Mouse (Mus musculus) heart, embryonic 12.5 days (tissue): ENCODE measurements around the gene Hand1. TPM values are rescaled to one million over a fixed set of nuclear protein-coding genes. Genes with fewer than 3 reads are reported as not detected.
"Not testable (repeated sequence)": the region's sequence is repeated elsewhere in the genome, so short reads cannot be mapped to it uniquely, and the experiment has no call there.

ENCODE experiments used
- ATAC-seq: fragments of 200-750 bp; cut with Nextera tagmentation; 2 replicates; pipeline ENCODE4 v1.8.0; 2017; ENCODE audit warnings: moderate TSS enrichment, moderate library complexity; ENCODE audit not compliant: insufficient number of reproducible peaks, low FRiP score
- H3K27ac ChIP-seq: fragments of 300-500 bp; sonication (generic); 2 replicates; pipeline ENCODE4 v1.5.1; 2016; ENCODE audit warnings: mild to moderate bottlenecking, moderate library complexity; ENCODE audit not compliant: poor library complexity, severe bottlenecking
- H3K27me3 ChIP-seq: fragments of 300-500 bp; sonication (generic); replicated peaks from 2 replicates; pipeline ENCODE4 v1.6.1; 2016; ENCODE audit warnings: mild to moderate bottlenecking, moderate library complexity
- H3K36me3 ChIP-seq: fragments of 300-500 bp; sonication (generic); 2 replicates; pipeline ENCODE4 v1.6.1; 2016; ENCODE audit warnings: mild to moderate bottlenecking, moderate library complexity
- H3K4me1 ChIP-seq: fragments of 300-500 bp; sonication (generic); replicated peaks from 2 replicates; pipeline ENCODE4 v1.6.1; 2016; ENCODE audit warnings: mild to moderate bottlenecking
- H3K4me2 ChIP-seq: fragments of 300-500 bp; sonication (generic); 2 replicates; pipeline ENCODE4 v1.6.1; 2016; ENCODE audit warnings: mild to moderate bottlenecking, moderate library complexity
- H3K4me3 ChIP-seq: fragments of 300-500 bp; sonication (generic); 2 replicates; pipeline ENCODE4 v1.5.1; 2016; ENCODE audit warnings: mild to moderate bottlenecking
- H3K9ac ChIP-seq: fragments of 300-500 bp; sonication (generic); 2 replicates; pipeline ENCODE4 v1.6.1; 2016; ENCODE audit warnings: mild to moderate bottlenecking, moderate library complexity
- H3K9me3 ChIP-seq: fragments of 300-500 bp; sonication (generic); replicated peaks from 2 replicates; pipeline ENCODE4 v1.6.1; 2016; ENCODE audit warnings: mild to moderate bottlenecking, moderate library complexity
- WGBS: fragments of 180-500 bp; shearing (Covaris S2); methylation state at CpG from one replicate; pipeline ENCODE4 v1.1.7; 2016; 5-methylcytosine and 5-hydroxymethylcytosine counted together
- polyA plus RNA-seq: library from polyadenylated mRNA; unstranded; fragments of >200 nt; fragmentation: Nextera tagmentation; extraction: Ambion mirVana; gene quantifications from 2 replicates; pipeline ENCODE4 v1.2.1, GENCODE M21; 2016

Hand1 gene
- polyA plus RNA-seq, 1 experiment from 2014 or later = 62.0 TPM

- WGBS = 87% methylated on average over 2 of the region's 2 CpGs
- not testable (repeated sequence) for H3K4me2 ChIP-seq, H3K9ac ChIP-seq, ATAC-seq, H3K36me3 ChIP-seq, H3K4me3 ChIP-seq, H3K9me3 ChIP-seq, H3K27ac ChIP-seq
- peaks cover 43% of the 10 kb centered on the region for H3K4me1 ChIP-seq
- peaks cover 13% of the 10 kb centered on the region; the same call in 1 of the 2 replicates for H3K27me3 ChIP-seq
Observed at GRCm38 (mm10) chr11:57823159-57823558, 9.5 kb downstream of the Hand1 start.

DNA sequence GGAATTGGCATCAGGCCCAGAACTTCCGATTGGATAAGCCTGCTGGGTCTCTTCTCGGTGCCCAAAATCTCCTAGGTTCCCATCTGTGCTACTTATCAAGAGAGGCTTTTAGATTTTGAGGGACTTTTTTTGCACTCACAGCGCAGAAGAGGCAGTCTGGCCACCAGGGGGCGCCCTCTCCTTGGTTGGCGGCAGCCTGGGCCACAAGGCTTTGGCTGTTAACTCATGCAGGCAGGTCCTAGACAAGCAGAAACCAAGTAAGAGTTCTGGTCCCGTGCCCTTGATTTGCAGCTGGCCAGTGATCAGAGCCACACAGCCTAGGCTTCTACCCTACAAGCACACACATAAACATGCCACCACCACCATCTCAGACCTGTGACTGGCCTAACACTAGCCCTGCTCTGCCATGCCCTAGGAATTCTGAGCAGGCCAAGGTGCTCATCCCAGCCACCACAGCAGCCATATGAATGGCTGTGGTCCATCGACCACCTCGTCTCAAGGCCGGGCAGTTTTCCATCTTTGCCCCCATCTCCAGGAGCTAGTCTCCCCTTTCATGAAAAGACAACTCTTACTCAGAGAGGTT, 12.5 kb downstream of the Hand1 start:
- H3K27me3 ChIP-seq = no peaks in the 10 kb centered on the region; the same call in 1 of the 2 replicates
- H3K27ac ChIP-seq = peak overlapping the region; percentile 45
- H3K4me3 ChIP-seq = no peak overlapping the region
- 22% methylated on average over 9 of the region's 9 CpGs for WGBS
- H3K9ac ChIP-seq = no peak overlapping the region
- H3K4me2 ChIP-seq = no peak overlapping the region
- H3K36me3 ChIP-seq = no peaks in the 10 kb centered on the region; the same call in 1 of the 2 replicates
- H3K4me1 ChIP-seq = peaks cover 27% of the 10 kb centered on the region
- H3K9me3 ChIP-seq = 0 out of 2 replicates have a peak, but pooled peaks cover 3% of the 10 kb centered on the region
- peak; percentile 49; the same call in 1 of the 2 replicates for ATAC-seq

DNA sequence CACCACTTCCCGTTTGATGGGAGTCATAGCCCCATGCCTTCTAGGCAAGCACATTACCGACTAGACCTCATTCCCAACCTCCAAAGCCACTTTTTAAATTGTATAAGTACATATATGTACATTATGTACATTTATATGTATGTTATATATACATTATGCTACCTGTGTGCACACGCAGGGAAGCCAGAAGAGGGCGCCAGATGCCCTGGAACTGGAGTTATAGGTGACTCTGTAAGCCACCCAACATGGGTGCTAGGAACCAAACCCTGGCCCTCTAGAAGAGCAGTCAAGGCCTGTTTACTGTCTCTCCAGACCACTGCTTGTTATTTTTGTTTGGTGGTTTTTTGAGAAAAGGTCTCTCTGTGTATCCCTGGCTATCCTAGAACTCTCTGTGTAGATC, 14.4 kb downstream of the Hand1 start:
- no peaks in the 10 kb centered on the region; the same call in 1 of the 2 replicates for H3K36me3 ChIP-seq
- no peak overlapping the region for H3K4me3 ChIP-seq
- no peak overlapping the region for H3K9ac ChIP-seq
- no peak overlapping the region for H3K27ac ChIP-seq
- H3K9me3 ChIP-seq = 0 out of 2 replicates have a peak, but pooled peaks cover 3% of the 10 kb centered on the region
- ATAC-seq = no peak
- no peaks in the 10 kb centered on the region for H3K27me3 ChIP-seq
- H3K4me1 ChIP-seq = peaks cover 34% of the 10 kb centered on the region
- no peak overlapping the region for H3K4me2 ChIP-seq
- 78% methylated on average over 4 of the region's 4 CpGs for WGBS

DNA sequence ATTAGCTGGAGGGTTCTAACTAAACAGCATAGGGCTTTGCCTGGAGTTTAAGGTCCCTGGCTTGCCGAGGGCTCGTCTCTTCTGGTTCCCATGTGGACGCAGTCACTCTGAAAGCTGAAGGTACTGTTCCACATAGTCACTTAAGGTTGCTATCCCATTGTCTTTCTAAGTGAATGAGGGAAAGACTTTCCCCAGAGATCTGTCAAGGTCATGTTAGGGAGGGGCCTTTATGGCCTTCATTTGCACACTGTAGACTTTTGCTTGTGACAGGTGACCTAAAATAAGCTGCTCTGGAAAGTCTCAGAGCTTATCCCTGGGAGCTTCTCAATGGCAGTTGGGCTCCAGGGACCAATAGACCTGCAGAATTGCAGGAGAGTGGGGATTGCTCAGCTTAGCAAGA, 19.0 kb downstream of the Hand1 start:
- Histone ChIP-seq H3K27me3 (no peaks in the 10 kb centered on the region), H3K4me3 (no peak overlapping the region), H3K36me3 (peaks cover 43% of the 10 kb centered on the region), H3K4me2 (no peak overlapping the region), H3K27ac (0 out of 2 replicates have a peak overlapping the region, but pooled peaks have one; percentile 32), H3K9ac (no peak overlapping the region), H3K9me3 (0 out of 2 replicates have a peak, but pooled peaks cover 3% of the 10 kb centered on the region), H3K4me1 (peaks cover 14% of the 10 kb centered on the region; the same call in 1 of the 2 replicates)
- 80% methylated on average over 3 of the region's 3 CpGs for WGBS
- ATAC-seq = no peak

DNA sequence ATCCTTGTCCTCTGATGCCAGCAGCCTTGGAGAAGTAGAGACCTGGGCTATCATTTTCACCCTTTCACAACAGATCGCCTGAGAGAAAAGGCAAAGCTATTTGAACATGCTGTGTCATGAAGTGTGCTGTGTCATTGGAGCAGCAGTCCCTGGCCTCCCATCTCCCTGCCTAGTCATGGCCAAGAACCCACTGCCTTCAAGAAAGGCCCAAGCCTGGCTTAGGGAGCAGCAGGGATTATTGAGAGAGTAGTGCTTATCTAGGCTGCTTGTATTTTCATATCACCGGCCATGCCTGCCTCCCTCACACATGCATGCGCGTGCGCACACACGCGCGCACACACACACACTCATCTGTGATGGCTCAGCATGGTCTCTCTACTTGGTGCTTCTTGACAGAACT, 20.4 kb downstream of the Hand1 start:
- no peak overlapping the region for H3K27ac ChIP-seq
- 85% methylated on average over 8 of the region's 8 CpGs for WGBS

DNA sequence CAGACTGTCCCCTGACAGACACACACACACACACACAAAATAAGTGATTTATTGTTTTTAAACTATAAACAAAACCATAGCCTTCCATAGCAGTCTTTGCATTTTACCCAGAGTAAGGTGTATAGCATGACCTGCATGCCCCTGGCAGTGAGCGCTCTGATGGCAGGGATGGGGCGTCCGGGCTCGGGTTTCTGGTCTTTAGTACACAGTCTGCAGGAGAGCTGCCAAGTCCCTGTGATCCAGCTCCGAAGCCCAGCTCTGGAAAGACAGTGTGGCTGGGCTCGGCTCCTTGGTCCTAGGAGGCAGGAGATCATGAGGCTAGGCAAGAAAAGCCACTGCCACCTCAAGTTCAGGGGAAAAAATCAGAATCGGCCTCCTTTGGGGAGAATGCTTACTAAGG, 21.6 kb downstream of the Hand1 start:
- no peak for ATAC-seq
- H3K9ac ChIP-seq = no peak overlapping the region

More for the DNA sequence above, 20.4 kb downstream of the Hand1 start:
- Histone ChIP-seq H3K27me3 (no peaks in the 10 kb centered on the region), H3K9ac (no peak overlapping the region), H3K9me3 (no peaks in the 10 kb centered on the region), H3K4me2 (no peak overlapping the region), H3K4me1 (peaks cover 21% of the 10 kb centered on the region), H3K4me3 (no peak overlapping the region), H3K36me3 (peaks cover 56% of the 10 kb centered on the region)
- ATAC-seq = peak; percentile 92

DNA sequence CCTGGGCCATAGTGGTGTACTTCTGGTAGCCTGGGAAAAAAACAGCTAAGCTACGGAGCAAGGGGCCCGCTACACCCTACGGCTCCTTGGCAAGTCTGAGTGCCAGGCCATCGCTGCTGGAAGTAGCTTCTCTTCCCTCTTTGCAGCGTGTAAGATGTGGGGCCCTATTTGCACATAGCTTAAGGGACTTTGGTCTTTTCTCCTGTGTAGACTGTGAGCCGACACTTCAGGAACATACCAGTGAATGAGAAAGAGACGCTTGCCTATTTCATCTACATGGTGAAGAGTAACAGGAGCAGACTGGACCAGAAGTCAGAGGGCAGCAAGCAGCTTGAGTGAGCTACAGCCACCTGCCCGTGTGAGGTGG, 22.9 kb downstream of the Hand1 start:
- peaks cover 56% of the 10 kb centered on the region for H3K36me3 ChIP-seq
- H3K27me3 ChIP-seq = no peaks in the 10 kb centered on the region
- no peaks in the 10 kb centered on the region for H3K9me3 ChIP-seq
- no peak overlapping the region for H3K4me2 ChIP-seq
- WGBS = 90% methylated on average over 8 of the region's 8 CpGs
- no peak overlapping the region for H3K27ac ChIP-seq
- H3K4me1 ChIP-seq = peaks cover 29% of the 10 kb centered on the region
- no peak for ATAC-seq
- H3K4me3 ChIP-seq = no peak overlapping the region
- no peak overlapping the region for H3K9ac ChIP-seq

More for the DNA sequence above, 21.6 kb downstream of the Hand1 start:
- Histone ChIP-seq H3K27ac (no peak overlapping the region), H3K4me1 (peaks cover 29% of the 10 kb centered on the region), H3K4me3 (no peak overlapping the region), H3K4me2 (no peak overlapping the region), H3K36me3 (peaks cover 56% of the 10 kb centered on the region), H3K9me3 (no peaks in the 10 kb centered on the region), H3K27me3 (no peaks in the 10 kb centered on the region)
- WGBS = 87% methylated on average over 7 of the region's 7 CpGs

GRCm38 (mm10) chr11:57809017-57809731, 23.4 kb downstream of the Hand1 start:
- H3K27me3 ChIP-seq = no peaks in the 10 kb centered on the region
- 93% methylated on average over 17 of the region's 17 CpGs for WGBS
- no peak overlapping the region for H3K9ac ChIP-seq
- H3K4me2 ChIP-seq = no peak overlapping the region
- no peaks in the 10 kb centered on the region for H3K9me3 ChIP-seq
- H3K4me1 ChIP-seq = peaks cover 28% of the 10 kb centered on the region
- no peak for ATAC-seq
- peaks cover 56% of the 10 kb centered on the region for H3K36me3 ChIP-seq
- H3K4me3 ChIP-seq = no peak overlapping the region
- no peak overlapping the region for H3K27ac ChIP-seq

GRCm38 (mm10) chr11:57805047-57805446, 27.6 kb downstream of the Hand1 start:
- Histone ChIP-seq H3K9ac (no peak overlapping the region), H3K9me3 (no peaks in the 10 kb centered on the region), H3K27me3 (no peaks in the 10 kb centered on the region), H3K4me2 (no peak overlapping the region), H3K4me3 (no peak overlapping the region), H3K4me1 (peaks cover 41% of the 10 kb centered on the region), H3K27ac (no peak overlapping the region), H3K36me3 (peaks cover 26% of the 10 kb centered on the region)
- no peak for ATAC-seq
- 70% methylated on average over 3 of the region's 3 CpGs for WGBS

- Histone ChIP-seq H3K4me1 (peaks cover 39% of the 10 kb centered on the region), H3K4me3 (peak overlapping the region; percentile 99), H3K27me3 (no peaks in the 10 kb centered on the region), H3K9ac (peak overlapping the region; percentile 97), H3K36me3 (peaks cover 2% of the 10 kb centered on the region), H3K9me3 (no peaks in the 10 kb centered on the region), H3K27ac (no peak overlapping the region), H3K4me2 (peak overlapping the region; percentile 90)
- WGBS = under 1% methylated on average over 18 of the region's 18 CpGs
- no peak for ATAC-seq
Observed at GRCm38 (mm10) chr11:57802511-57802870, 30.1 kb downstream of the Hand1 start.

DNA sequence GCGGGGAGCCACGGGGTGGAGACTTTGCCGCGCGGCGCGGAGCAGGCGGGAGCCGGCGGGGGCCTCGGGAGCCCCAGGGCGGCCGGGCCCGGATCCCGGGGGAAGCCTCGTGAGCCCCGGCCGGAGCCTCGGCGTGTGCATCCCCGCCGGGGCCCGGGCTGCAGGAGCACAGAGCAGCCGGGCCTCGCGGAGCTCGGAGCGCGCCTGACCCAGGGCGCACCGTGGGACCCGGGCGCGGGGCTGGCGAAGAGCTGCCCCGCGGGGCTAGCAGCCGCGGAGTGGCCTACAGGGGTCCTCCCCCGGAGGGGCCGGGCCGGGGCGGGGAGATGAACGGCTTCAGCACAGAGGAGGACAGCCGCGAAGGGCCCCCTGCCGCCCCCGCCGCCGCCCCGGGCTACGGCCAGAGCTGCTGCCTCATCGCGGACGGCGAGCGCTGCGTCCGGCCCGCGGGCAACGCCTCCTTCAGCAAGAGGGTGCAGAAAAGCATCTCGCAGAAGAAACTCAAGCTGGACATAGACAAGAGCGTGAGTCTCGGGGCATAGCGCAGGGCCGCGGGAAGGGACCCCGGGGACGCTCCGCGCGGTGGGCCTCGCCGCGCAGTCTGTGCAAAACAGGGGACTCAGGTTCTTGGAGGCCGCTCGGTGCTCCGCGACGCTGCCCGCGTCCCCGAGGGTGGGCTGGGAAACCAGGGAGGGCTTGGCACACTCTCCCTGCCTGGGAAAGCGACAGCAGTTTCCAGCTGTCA, 30.7 kb downstream of the Hand1 start:
- WGBS = under 1% methylated on average over 85 of the region's 85 CpGs
- H3K27me3 ChIP-seq = no peaks in the 10 kb centered on the region
- ATAC-seq = peak; percentile 66
- peaks cover 36% of the 10 kb centered on the region for H3K4me1 ChIP-seq
- H3K9me3 ChIP-seq = no peaks in the 10 kb centered on the region
- peak overlapping the region; percentile 97 for H3K9ac ChIP-seq
- H3K27ac ChIP-seq = peak overlapping the region; percentile 69
- no peaks in the 10 kb centered on the region for H3K36me3 ChIP-seq
- H3K4me2 ChIP-seq = peak overlapping the region; percentile 90
- peak overlapping the region; percentile 99 for H3K4me3 ChIP-seq
